Mouse (Mus musculus) intestine, embryonic 14.5 days (tissue): ENCODE results near the gene Dnali1. TPM values are rescaled to one million over a fixed set of nuclear protein-coding genes. Genes with fewer than 3 reads are reported as not detected.

Experiments used
- ATAC-seq: fragments of 200-750 bp; cut with Nextera tagmentation; replicated peaks from 2 replicates; pipeline ENCODE4 v1.8.0; 2017; ENCODE audit warnings: low read depth, moderate number of reproducible peaks, moderate TSS enrichment, moderate library complexity; ENCODE audit not compliant: low FRiP score, low TSS enrichment
- DNase-seq: peaks from one replicate; pipeline ENCODE4 v3.0.0-alpha.2; 2018; ENCODE audit warnings: low spot score
- H3K27ac ChIP-seq: fragments of 300-500 bp; sonication (generic); 2 replicates; pipeline ENCODE4 v1.5.1; 2014; ENCODE audit warnings: low read depth, mild to moderate bottlenecking, control low read depth
- H3K27me3 ChIP-seq: fragments of 300-500 bp; sonication (generic); replicated peaks from 2 replicates; pipeline ENCODE4 v1.6.1; 2014; ENCODE audit warnings: low read length, control low read depth; ENCODE audit not compliant: control insufficient read depth, insufficient read depth
- H3K36me3 ChIP-seq: fragments of 300-500 bp; sonication (generic); 2 replicates; pipeline ENCODE4 v1.6.1; 2014; ENCODE audit warnings: low read length, control low read depth; ENCODE audit not compliant: control insufficient read depth, insufficient read depth
- H3K4me1 ChIP-seq: fragments of 300-500 bp; sonication (generic); replicated peaks from 2 replicates; pipeline ENCODE4 v1.6.1; 2014; ENCODE audit warnings: low read length, control low read depth, mixed read lengths; ENCODE audit not compliant: control insufficient read depth, insufficient read depth
- H3K4me2 ChIP-seq: fragments of 300-500 bp; sonication (generic); 2 replicates; pipeline ENCODE4 v1.6.1; 2014; ENCODE audit warnings: low read length
- H3K4me3 ChIP-seq: fragments of 300-500 bp; sonication (generic); 2 replicates; pipeline ENCODE4 v1.5.1; 2014; ENCODE audit warnings: low read depth, low read length, control low read depth, mixed read lengths
- H3K9ac ChIP-seq: fragments of 300-500 bp; sonication (generic); 2 replicates; pipeline ENCODE4 v1.6.1; 2014; ENCODE audit warnings: mild to moderate bottlenecking, low read length
- H3K9me3 ChIP-seq: fragments of 300-500 bp; sonication (generic); 2 replicates; pipeline ENCODE4 v1.6.1; 2016; ENCODE audit warnings: low read length, control low read depth; ENCODE audit not compliant: control insufficient read depth
- WGBS: fragments of 180-500 bp; shearing (Covaris S2); extraction: QIAGEN DNeasy Blood & Tissue Kit; methylation state at CpG from one replicate; pipeline ENCODE4 v1.1.7; 2014; 5-methylcytosine and 5-hydroxymethylcytosine counted together
- polyA plus RNA-seq: library from polyadenylated mRNA; unstranded; fragments of >200 nt; fragmentation: Nextera tagmentation; extraction: Ambion mirVana; gene quantifications from 2 replicates; pipeline ENCODE4 v1.2.1, GENCODE M21; 2014

Dnali1 gene
- polyA plus RNA-seq, 1 experiment from 2014 or later: 0.14 TPM

DNA sequence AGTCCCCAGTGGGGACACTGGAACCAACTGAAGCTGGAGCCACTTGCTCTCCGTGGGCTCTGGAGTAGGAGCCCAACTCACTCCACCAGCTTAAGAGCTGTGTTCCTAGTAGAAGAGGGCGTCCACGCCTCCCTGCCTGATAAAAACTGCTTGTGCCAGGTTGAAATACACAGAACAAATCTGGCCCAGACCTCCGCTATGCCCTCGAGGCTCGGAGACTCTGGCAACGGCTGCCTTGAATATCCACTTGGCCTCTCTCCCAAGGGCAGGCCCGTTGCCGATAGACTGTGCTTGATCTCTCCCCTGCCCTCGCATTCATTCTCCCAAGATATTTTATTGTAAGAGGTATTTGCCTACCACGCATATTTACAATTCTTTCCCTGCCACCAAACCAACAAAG lies 48.1 kb downstream of the Dnali1 start:
- Histone ChIP-seq H3K9ac (no peak overlapping the region), H3K4me2 (no peak overlapping the region), H3K9me3 (no peaks in the 10 kb centered on the region), H3K4me1 (no peaks in the 10 kb centered on the region), H3K27me3 (0 out of 2 replicates have a peak, but pooled peaks cover 6% of the 10 kb centered on the region), H3K4me3 (no peak overlapping the region), H3K27ac (no peak overlapping the region), H3K36me3 (no peaks in the 10 kb centered on the region)
- WGBS: 65% methylated on average over 11 of the region's 11 CpGs
- no peak for DNase-seq
- ATAC-seq: no peak

DNA sequence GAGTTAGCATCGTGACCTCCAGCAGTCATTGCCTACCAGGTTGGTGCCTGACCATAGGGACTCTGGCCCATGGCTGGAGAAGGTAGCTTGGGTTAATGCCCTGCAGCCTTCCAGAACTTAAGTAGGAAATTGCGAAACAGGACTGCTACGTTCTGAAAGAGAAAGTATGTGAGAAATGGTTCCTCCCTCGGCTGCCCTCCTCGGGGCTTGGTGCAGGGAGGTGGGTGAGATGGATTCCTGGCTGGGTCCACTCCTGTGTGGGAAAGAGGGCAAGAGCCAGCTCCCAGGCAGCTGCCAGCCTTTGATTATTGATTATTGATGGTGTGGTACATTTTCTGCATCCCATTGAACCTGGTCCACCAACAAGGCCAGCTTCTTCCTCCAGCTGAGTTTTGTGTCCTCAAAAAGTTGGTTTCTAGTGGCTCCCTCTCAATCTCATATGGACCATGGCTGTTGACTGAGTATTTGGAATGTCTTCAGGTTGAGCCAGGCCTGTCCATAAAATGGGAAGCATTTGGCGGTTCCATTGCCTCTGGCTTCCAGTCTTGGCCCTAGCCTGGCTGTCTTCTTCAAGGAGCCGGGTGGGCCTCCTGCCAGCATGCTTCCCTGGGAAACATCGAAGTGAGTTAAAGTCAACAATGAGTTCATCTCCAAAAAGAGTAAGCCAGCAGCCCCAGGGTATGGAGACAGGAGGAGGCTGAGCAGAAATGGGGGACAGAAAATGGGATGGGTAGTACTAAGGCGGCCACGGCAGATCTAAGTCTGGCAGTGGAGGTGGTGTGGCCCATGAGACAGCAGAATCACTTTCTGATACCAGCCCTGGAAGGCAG lies 49.5 kb downstream of the Dnali1 start, which contains the start of gene Gnl2:
Gnl2 (plus strand) TSS at position 780 of the 830 bp plus-strand sequence.
- DNase-seq (no peak), ATAC-seq (no peak)
- no peak within 1 kb of the TSS for H3K4me3 ChIP-seq
- H3K9me3 ChIP-seq: no peaks in the 10 kb centered on the region
- H3K27ac ChIP-seq: no peak within 1 kb of the TSS
- no peaks in the 10 kb centered on the region for H3K4me1 ChIP-seq
- H3K36me3 ChIP-seq: no peaks in the 10 kb centered on the region
- WGBS: 67% methylated on average over 10 of the region's 10 CpGs
- H3K4me2 ChIP-seq: no peak within 1 kb of the TSS
- no peak within 1 kb of the TSS for H3K9ac ChIP-seq
- peaks cover 6% of the 10 kb centered on the region; the same call in 1 of the 2 replicates for H3K27me3 ChIP-seq

DNA sequence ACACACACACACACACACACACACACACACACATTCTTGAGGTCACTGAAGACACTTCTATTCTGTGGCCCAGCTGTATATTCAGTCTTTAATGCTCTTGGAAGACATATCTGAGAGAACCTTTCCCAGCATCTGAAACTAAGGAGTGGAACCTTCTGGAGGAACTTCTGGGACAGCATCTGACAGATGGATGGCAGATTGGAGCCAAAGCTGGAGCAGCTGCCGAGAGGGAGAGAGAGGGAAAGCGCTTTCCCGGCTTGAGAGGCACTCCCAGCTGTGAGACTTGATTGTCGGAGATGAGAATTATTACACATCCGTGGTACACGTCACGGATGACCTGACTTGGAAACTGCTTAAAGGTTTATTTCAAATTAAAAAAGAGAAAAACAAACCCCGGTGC lies 56.8 kb downstream of the Dnali1 start:
- Histone ChIP-seq H3K4me3 (no peak overlapping the region), H3K36me3 (no peaks in the 10 kb centered on the region), H3K9me3 (no peaks in the 10 kb centered on the region), H3K27me3 (peaks cover 31% of the 10 kb centered on the region), H3K4me1 (no peaks in the 10 kb centered on the region), H3K27ac (no peak overlapping the region), H3K4me2 (no peak overlapping the region), H3K9ac (no peak overlapping the region)
- no peak for ATAC-seq
- no peak for DNase-seq
- 59% methylated on average over 8 of the region's 8 CpGs for WGBS

DNA sequence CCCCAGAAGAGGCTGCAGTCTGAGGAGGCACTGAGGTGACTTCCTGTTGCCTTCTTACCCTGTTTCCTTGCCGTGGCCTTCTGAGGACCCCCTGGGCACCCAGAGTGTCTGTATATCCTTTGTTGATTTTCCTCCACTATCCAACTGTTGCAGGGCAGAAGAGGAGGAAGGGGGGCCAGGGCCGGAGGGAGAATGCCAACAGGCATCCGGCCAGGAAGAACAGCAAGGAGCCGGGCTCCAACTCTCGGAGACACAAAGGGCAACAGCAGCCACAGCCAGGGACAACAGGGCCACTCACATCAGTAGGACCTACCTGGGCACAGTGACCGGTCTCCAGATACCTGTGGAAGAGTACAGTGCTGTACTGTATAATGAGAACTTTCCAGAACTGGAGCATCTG lies 57.3 kb downstream of the Dnali1 start:
- DNase-seq (no peak), ATAC-seq (no peak)
- WGBS: 61% methylated on average over 6 of the region's 6 CpGs
- Histone ChIP-seq H3K9ac (no peak overlapping the region), H3K9me3 (no peaks in the 10 kb centered on the region), H3K27me3 (peaks cover 29% of the 10 kb centered on the region), H3K4me2 (no peak overlapping the region), H3K36me3 (no peaks in the 10 kb centered on the region), H3K4me3 (no peak overlapping the region), H3K27ac (no peak overlapping the region), H3K4me1 (no peaks in the 10 kb centered on the region)

DNA sequence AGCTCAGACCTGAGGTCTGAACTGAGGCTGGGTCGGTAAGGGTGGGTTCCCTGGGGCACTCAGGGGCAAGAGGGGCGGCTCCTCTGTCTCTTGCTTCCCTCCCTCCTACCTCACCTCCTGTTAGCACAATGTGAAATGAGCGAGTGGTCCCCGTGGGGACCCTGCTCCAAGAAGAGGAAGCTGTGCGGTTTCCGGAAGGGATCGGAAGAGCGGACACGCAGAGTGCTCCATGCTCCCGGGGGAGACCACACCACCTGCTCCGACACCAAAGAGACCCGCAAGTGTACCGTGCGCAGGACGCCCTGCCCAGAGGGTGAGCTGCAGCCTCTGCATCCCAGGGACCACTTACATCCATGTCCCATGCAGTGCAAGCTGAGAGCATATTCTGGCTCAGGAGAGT lies 58.0 kb downstream of the Dnali1 start:
- H3K4me2 ChIP-seq: no peak overlapping the region

More for the DNA sequence above, 58.0 kb downstream of the Dnali1 start:
- Histone ChIP-seq H3K27me3 (peaks cover 29% of the 10 kb centered on the region), H3K9me3 (no peaks in the 10 kb centered on the region), H3K9ac (no peak overlapping the region), H3K4me3 (no peak overlapping the region), H3K36me3 (no peaks in the 10 kb centered on the region), H3K27ac (no peak overlapping the region), H3K4me1 (no peaks in the 10 kb centered on the region)
- WGBS: 52% methylated on average over 15 of the region's 15 CpGs
- no peak for DNase-seq
- no peak for ATAC-seq

Other genes with a start within 250 kb of the Dnali1 start
- 41.6 and 41.7 TPM in 2 replicates for gene Yrdc, start 215.0 kb downstream of the Dnali1 start, polyA plus RNA-seq
- 46.0 and 54.4 TPM in 2 replicates for gene 1110065P20Rik, start 214.5 kb downstream of the Dnali1 start, polyA plus RNA-seq
- gene Maneal, start 203.5 kb downstream of the Dnali1 start, polyA plus RNA-seq: 1.0 and 1.5 TPM in 2 replicates
- 0.19 and 0.20 TPM in 2 replicates for gene Epha10, start 184.8 kb downstream of the Dnali1 start, polyA plus RNA-seq
- gene 9930104L06Rik, start 128.7 kb downstream of the Dnali1 start, polyA plus RNA-seq: 4.4 and 4.8 TPM in 2 replicates
- gene Cdca8, start 126.4 kb downstream of the Dnali1 start, polyA plus RNA-seq: 138 TPM in 2 replicates
- 13.9 and 14.6 TPM in 2 replicates for gene Rspo1, start 79.3 kb downstream of the Dnali1 start, polyA plus RNA-seq
- 76.2 and 96.4 TPM in 2 replicates for gene Gnl2, start 49.1 kb downstream of the Dnali1 start, polyA plus RNA-seq
- gene Snip1, start 969 bp upstream of the Dnali1 start, polyA plus RNA-seq: 28.8 and 30.4 TPM in 2 replicates
- gene Meaf6, start 19.4 kb upstream of the Dnali1 start, polyA plus RNA-seq: 60.2 and 63.0 TPM in 2 replicates
- gene Zc3h12a, start 62.1 kb upstream of the Dnali1 start, polyA plus RNA-seq: 0.81 and 1.2 TPM in 2 replicates